Mouse (Mus musculus) MEL (cell line): ENCODE measurements around the gene Nap1l4. TPM values are rescaled to one million over a fixed set of nuclear protein-coding genes. Genes with fewer than 3 reads are reported as not detected.

Source experiments
- DNase-seq: peaks from one replicate; pipeline ENCODE4 v3.0.0; 2011; ENCODE audit warnings: low read depth, low spot score
- H3K27ac ChIP-seq: 2 replicates; pipeline ENCODE4 v1.5.1; 2012; ENCODE audit warnings: low read depth, mild to moderate bottlenecking, control low read depth, low read length, moderate library complexity; ENCODE audit not compliant: control insufficient read depth
- H3K27me3 ChIP-seq, 2 experiments: fragments of 150-350 bp in 1 of 2; sonication (generic) in 1 of 2; 2 replicates each; pipeline ENCODE4 v1.6.1; 2012; ENCODE audit warnings: low read length in 2 of 2, mild to moderate bottlenecking in 2 of 2, improper control_type of control experiment in 1 of 2, moderate library complexity in 1 of 2; ENCODE audit not compliant: insufficient read depth in 2 of 2, control insufficient read depth in 1 of 2
- H3K36me3 ChIP-seq, 2 experiments: 2 replicates each; pipeline ENCODE4 v1.6.1; 2012 to 2014; ENCODE audit warnings: low read length in 2 of 2, improper control_type of control experiment in 1 of 2, inconsistent platforms in 1 of 2, mild to moderate bottlenecking in 1 of 2; ENCODE audit not compliant: insufficient read depth in 2 of 2, control insufficient read depth in 1 of 2
- H3K4me1 ChIP-seq, 2 experiments: fragments of 150-350 bp in 1 of 2; sonication (generic) in 1 of 2; 2 replicates each; pipeline ENCODE4 v1.6.1; 2012; ENCODE audit warnings: low read length in 2 of 2, improper control_type of control experiment in 1 of 2, mild to moderate bottlenecking in 1 of 2; ENCODE audit not compliant: insufficient read depth in 2 of 2, control insufficient read depth in 1 of 2
- H3K4me3 ChIP-seq, 2 experiments: fragments of 150-350 bp in 1 of 2; sonication (generic) in 1 of 2; 2 replicates each; pipeline ENCODE4 v1.5.1; 2012; ENCODE audit warnings: low read depth in 2 of 2, low read length in 2 of 2, mild to moderate bottlenecking in 2 of 2, moderate library complexity in 2 of 2, control low read depth in 1 of 2, improper control_type of control experiment in 1 of 2; ENCODE audit not compliant: control insufficient read depth in 1 of 2, insufficient read depth in 1 of 2
- H3K79me2 ChIP-seq: 2 replicates; pipeline ENCODE4 v1.6.1; 2012; ENCODE audit warnings: mild to moderate bottlenecking, low read length, moderate library complexity; ENCODE audit not compliant: control insufficient read depth, poor library complexity, insufficient read depth
- H3K9ac ChIP-seq: 2 replicates; pipeline ENCODE4 v1.6.1; 2012; ENCODE audit warnings: low read depth, mild to moderate bottlenecking, control low read depth, low read length, moderate library complexity; ENCODE audit not compliant: control insufficient read depth, poor library complexity, severe bottlenecking
- H3K9me3 ChIP-seq: fragments of 150-350 bp; sonication (generic); replicated peaks from 2 replicates; pipeline ENCODE4 v1.6.1; 2012; ENCODE audit warnings: mild to moderate bottlenecking, low read length, improper control_type of control experiment, moderate library complexity; ENCODE audit not compliant: insufficient read depth
- CTCF ChIP-seq, 3 experiments: IDR thresholded peaks in 2 of 3; conservative IDR thresholded peaks in 1 of 3; 2 replicates each; pipeline ENCODE4 v1.5.1; 2011 to 2012; ENCODE audit warnings: low read length in 3 of 3, low read depth in 2 of 3, mild to moderate bottlenecking in 2 of 3, improper control_type of control experiment in 1 of 3, inconsistent platforms in 1 of 3, mixed read lengths in 1 of 3, moderate library complexity in 1 of 3; ENCODE audit not compliant: control insufficient read depth in 1 of 3, insufficient read depth in 1 of 3, poor library complexity in 1 of 3, severe bottlenecking in 1 of 3
- E2F4 ChIP-seq: IDR thresholded peaks from 2 replicates; pipeline ENCODE4 v1.6.1; 2011; ENCODE audit warnings: low read depth, low read length, improper control_type of control experiment, borderline replicate concordance
- ETS1 ChIP-seq: IDR thresholded peaks from 2 replicates; pipeline ENCODE4 v1.6.1; 2012; ENCODE audit warnings: low read depth, mild to moderate bottlenecking, inconsistent platforms, low read length, improper control_type of control experiment, moderate library complexity
- GABPA ChIP-seq: IDR thresholded peaks from 2 replicates; pipeline ENCODE4 v1.6.1; 2012; ENCODE audit warnings: low read depth, mild to moderate bottlenecking, inconsistent platforms, low read length, improper control_type of control experiment, moderate library complexity
- GATA1 ChIP-seq: IDR thresholded peaks from 2 replicates; pipeline ENCODE4 v1.6.1; 2011; ENCODE audit warnings: low read depth, low read length, improper control_type of control experiment
- JUND ChIP-seq: IDR thresholded peaks from 2 replicates; pipeline ENCODE4 v1.6.1; 2011; ENCODE audit warnings: low read depth, mild to moderate bottlenecking, improper control_type of control experiment, low read length
- MAFK ChIP-seq: IDR thresholded peaks from 2 replicates; pipeline ENCODE4 v1.6.1; 2011; ENCODE audit warnings: low read depth, mild to moderate bottlenecking, low read length, improper control_type of control experiment, borderline replicate concordance
- MAZ ChIP-seq: IDR thresholded peaks from 2 replicates; pipeline ENCODE4 v1.6.1; 2012; ENCODE audit warnings: low read depth, mild to moderate bottlenecking, inconsistent platforms, low read length, improper control_type of control experiment
- MEF2A ChIP-seq: IDR thresholded peaks from 2 replicates; pipeline ENCODE4 v1.6.1; 2014; ENCODE audit warnings: low read depth, mild to moderate bottlenecking, inconsistent platforms, low read length, improper control_type of control experiment; ENCODE audit not compliant: poor library complexity, insufficient replicate concordance, severe bottlenecking; ENCODE audit errors: extremely low read depth
- MYB ChIP-seq: IDR thresholded peaks from 2 replicates; pipeline ENCODE4 v1.6.1; 2011; ENCODE audit warnings: mild to moderate bottlenecking, low read depth, low read length, improper control_type of control experiment
- MYC ChIP-seq: IDR thresholded peaks from 2 replicates; pipeline ENCODE4 v1.6.1; 2011; ENCODE audit warnings: low read depth, mild to moderate bottlenecking, low read length, improper control_type of control experiment, moderate library complexity
- NELFE ChIP-seq: IDR thresholded peaks from 2 replicates; pipeline ENCODE4 v1.6.1; 2011; ENCODE audit warnings: low read depth, low read length, improper control_type of control experiment
- NRF1 ChIP-seq: IDR thresholded peaks from 2 replicates; pipeline ENCODE4 v1.6.1; 2014; ENCODE audit warnings: low read depth, mild to moderate bottlenecking, inconsistent platforms, low read length, improper control_type of control experiment, moderate library complexity; ENCODE audit not compliant: poor library complexity, insufficient read depth, severe bottlenecking
- POLR2AphosphoS5 ChIP-seq: IDR thresholded peaks from 2 replicates; pipeline ENCODE4 v1.6.1; 2012; ENCODE audit warnings: low read depth, borderline replicate concordance, mild to moderate bottlenecking, inconsistent platforms, low read length, moderate library complexity, mixed read lengths
- RCOR1 ChIP-seq: IDR thresholded peaks from 2 replicates; pipeline ENCODE4 v1.6.1; 2012; ENCODE audit warnings: low read depth, mild to moderate bottlenecking, inconsistent platforms, low read length, improper control_type of control experiment
- SIN3A ChIP-seq: IDR thresholded peaks from 2 replicates; pipeline ENCODE4 v1.6.1; 2012; ENCODE audit warnings: low read length, improper control_type of control experiment, inconsistent platforms
- TAL1 ChIP-seq: IDR thresholded peaks from 2 replicates; pipeline ENCODE4 v1.6.1; 2012; ENCODE audit warnings: mild to moderate bottlenecking, inconsistent platforms, low read length, moderate library complexity, mixed read lengths
- TBP ChIP-seq: IDR thresholded peaks from 2 replicates; pipeline ENCODE4 v1.8.0; 2011; ENCODE audit warnings: low read depth, low read length, improper control_type of control experiment
- TCF12 ChIP-seq: IDR thresholded peaks from 2 replicates; pipeline ENCODE4 v1.6.1; 2014; ENCODE audit warnings: low read depth, mild to moderate bottlenecking, inconsistent platforms, low read length, improper control_type of control experiment, moderate library complexity
- USF2 ChIP-seq, 2 experiments: IDR thresholded peaks; 2 replicates each; pipeline ENCODE4 v1.6.1; 2011 to 2012; ENCODE audit warnings: improper control_type of control experiment in 2 of 2, low read length in 2 of 2, borderline replicate concordance in 1 of 2, inconsistent platforms in 1 of 2, low read depth in 1 of 2, mild to moderate bottlenecking in 1 of 2; ENCODE audit not compliant: insufficient read depth in 1 of 2
- ZC3H11A ChIP-seq: IDR thresholded peaks from 2 replicates; pipeline ENCODE4 v1.6.1; 2012; ENCODE audit warnings: low read depth, mild to moderate bottlenecking, inconsistent platforms, low read length, improper control_type of control experiment
- ZMIZ1 ChIP-seq: IDR thresholded peaks from 2 replicates; pipeline ENCODE4 v1.6.1; 2012; ENCODE audit warnings: low read depth, mild to moderate bottlenecking, inconsistent platforms, low read length, improper control_type of control experiment, moderate library complexity
- ZNF384 ChIP-seq: IDR thresholded peaks from 2 replicates; pipeline ENCODE4 v1.6.1; 2012; ENCODE audit warnings: low read depth, mild to moderate bottlenecking, inconsistent platforms, low read length, improper control_type of control experiment
- polyA plus RNA-seq, 2 experiments: library from polyadenylated mRNA; stranded (reverse) in 1 of 2; unstranded in 1 of 2; fragments of >175 nt in 1 of 2; fragments of >200 nt in 1 of 2; gene quantifications; 2 replicates each; pipeline versions ENCODE4 v1.2.1 to v1.2.4; 2012; ENCODE audit warnings: low replicate concordance in 2 of 2, low read depth in 1 of 2; ENCODE audit not compliant: insufficient read length in 2 of 2, insufficient read depth in 1 of 2, missing spikeins in 1 of 2
- total RNA-seq: library from RNA; depleted of rRNA; stranded (reverse); fragments of 300-350 nt; gene quantifications from 2 replicates; pipeline ENCODE4 v1.2.3, GENCODE M21; 2012

Gene Nap1l4
- total and polyA plus RNA-seq, 3 experiments: 165 to 186 TPM; not detected in 1

DNA sequence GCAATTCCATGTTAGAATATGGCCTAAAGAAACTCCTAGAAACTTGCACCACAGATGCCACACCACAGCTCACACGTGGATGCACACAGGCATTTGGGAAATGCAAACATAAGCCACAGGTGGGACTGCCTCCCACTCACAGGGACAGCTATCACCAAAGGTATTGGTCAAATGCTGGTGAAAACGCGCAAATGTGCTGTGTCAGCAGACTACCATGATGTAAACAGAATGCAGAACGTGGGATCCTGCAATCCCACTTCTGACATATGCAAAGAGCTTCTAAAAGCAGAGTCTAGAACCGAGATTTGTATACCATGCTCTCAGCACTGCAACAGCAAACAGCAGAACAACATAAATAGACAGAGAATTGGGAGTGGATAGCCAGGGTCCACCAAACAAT is 34.1 kb upstream of the Nap1l4 start:
- H3K9ac ChIP-seq: no peak overlapping the region
- no peak overlapping the region for H3K4me3 ChIP-seq
- TF ChIP-seq JUND (no peak), ZMIZ1 (no peak), CTCF (IDR thresholded peaks at IDR 0.05 in 2 of 3, conservative IDR thresholded peaks at IDR 0.05 in 1 of 3; ENCODE audit: control insufficient read depth in 1 of 3, insufficient read depth in 1 of 3, low read depth in 2 of 3, low read length in 3 of 3, poor library complexity in 1 of 3, severe bottlenecking in 1 of 3) (no peak), MAFK (0 out of 2 replicates have a peak, but pooled peaks have one; percentile 54), GATA1 (no peak), TCF12 (no peak), TAL1 (no peak), MEF2A (no peak)
- H3K4me1 ChIP-seq: no peaks in the 10 kb centered on the region
- H3K27ac ChIP-seq: no peak overlapping the region
- no peaks in the 10 kb centered on the region for H3K9me3 ChIP-seq
- H3K36me3 ChIP-seq: peaks cover 0 to 22% of the 10 kb centered on the region in 2 experiments; a peak in 2 of 4 replicates
- H3K27me3 ChIP-seq: no peaks in the 10 kb centered on the region
- no peaks in the 10 kb centered on the region; the same call in 1 of the 2 replicates for H3K79me2 ChIP-seq
- no peak for DNase-seq

DNA sequence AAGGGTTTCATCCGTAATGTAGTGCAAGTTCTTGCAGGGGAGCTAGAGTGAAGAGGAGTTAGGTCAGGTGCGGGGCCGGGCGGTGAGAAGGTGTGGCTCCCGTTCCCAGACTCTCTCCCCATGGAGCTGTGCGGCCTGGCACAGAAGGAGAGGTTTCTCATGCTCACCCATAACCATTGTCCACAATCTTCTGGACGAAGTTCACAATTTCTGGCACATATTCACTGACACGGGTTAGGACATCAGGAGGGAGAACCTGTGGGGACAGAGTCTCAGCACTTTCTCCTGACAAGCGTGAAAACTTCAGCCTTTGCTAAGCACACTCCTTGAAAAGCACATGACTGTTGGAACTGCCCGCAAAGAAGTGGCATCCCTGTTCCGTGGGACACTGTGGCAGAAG is 26.8 kb upstream of the Nap1l4 start:
- H3K79me2 ChIP-seq: no peaks in the 10 kb centered on the region
- no peaks in the 10 kb centered on the region for H3K9me3 ChIP-seq
- H3K4me3 ChIP-seq: no peak overlapping the region
- H3K27me3 ChIP-seq: no peaks in the 10 kb centered on the region
- no peak for DNase-seq
- H3K4me1 ChIP-seq: no peaks in the 10 kb centered on the region
- TF ChIP-seq TAL1 (no peak), E2F4 (no peak), USF2 (IDR thresholded peaks at IDR 0.05; ENCODE audit: borderline replicate concordance in 1 of 2, insufficient read depth in 1 of 2, low read depth in 1 of 2, low read length in 2 of 2) (no peak), TBP (no peak), ETS1 (no peak), POLR2AphosphoS5 (no peak), GABPA (no peak), NRF1 (no peak), RCOR1 (no peak), MAZ (no peak), MAFK (no peak), ZNF384 (no peak), ZC3H11A (no peak), JUND (no peak), MYB (no peak), NELFE (no peak), MYC (no peak), SIN3A (no peak)
- no peak overlapping the region for H3K27ac ChIP-seq
- H3K36me3 ChIP-seq: peaks cover 0 to 29% of the 10 kb centered on the region in 2 experiments; a peak in 2 of 4 replicates
- H3K9ac ChIP-seq: no peak overlapping the region
